Mouse (Mus musculus) cerebellum, postnatal 14 days (tissue): ENCODE data around the gene Nbl1.

Experiments
- DNase-seq, 2 experiments: peaks; one replicate each; pipeline ENCODE4 v3.0.0; 2021; ENCODE audit warnings: mixed read lengths in 2 of 2

The Nbl1 gene

GRCm38 (mm10) chr4:139092356-139093195 is at the start of gene Nbl1:
Nbl1 (minus strand) TSS chr4:139092993.
- DNase-seq = peak in 1 of 2 experiments; percentile 42

DNA sequence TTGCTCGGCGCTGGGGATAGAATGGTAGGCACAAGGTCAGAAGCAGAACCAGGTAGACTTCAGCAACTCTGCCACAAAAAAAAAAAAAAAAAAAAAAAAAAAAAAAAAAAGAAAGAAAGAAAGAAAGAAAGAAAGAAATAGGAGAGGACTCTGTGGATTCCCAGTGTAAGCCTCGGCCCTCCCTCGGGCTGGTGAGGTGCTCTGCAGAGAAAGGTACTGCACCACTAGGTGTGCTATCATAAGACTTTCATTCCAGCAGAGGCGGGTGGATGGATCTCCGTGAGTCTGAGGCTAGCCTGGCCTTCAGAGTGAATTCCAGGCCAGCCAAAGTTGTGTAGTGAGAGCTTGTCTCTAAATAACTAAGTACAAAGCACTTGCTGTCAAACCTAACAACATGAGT is 49.0 kb upstream of the Nbl1 start:
- no peak for DNase-seq

GRCm38 (mm10) chr4:139140267-139140666 is 47.5 kb upstream of the Nbl1 start:
- no peak for DNase-seq

- DNase-seq = no peak
Measured at GRCm38 (mm10) chr4:139136011-139136410, 43.2 kb upstream of the Nbl1 start.

DNA sequence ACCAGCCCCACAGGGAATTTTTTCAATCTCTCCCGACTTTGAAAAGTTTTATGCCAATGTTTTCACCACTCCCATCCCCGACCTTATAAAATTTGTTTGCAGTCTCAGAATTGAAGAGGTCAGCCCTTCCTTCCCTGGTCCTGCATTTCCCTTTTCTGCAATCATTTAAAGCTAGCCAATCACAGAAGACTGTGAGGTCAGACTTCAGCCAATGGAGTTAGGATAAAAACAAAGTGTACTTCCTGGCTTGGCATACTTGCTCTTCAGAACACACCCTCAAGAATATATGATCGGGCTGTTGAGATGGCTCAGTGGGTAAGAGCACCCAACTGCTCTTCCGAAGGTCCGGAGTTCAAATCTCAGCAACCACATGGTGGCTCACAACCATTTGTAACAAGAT is 40.3 kb upstream of the Nbl1 start:
- DNase-seq = no peak

GRCm38 (mm10) chr4:139131858-139132672 is 39.3 kb upstream of the Nbl1 start:
- DNase-seq = no peak

DNA sequence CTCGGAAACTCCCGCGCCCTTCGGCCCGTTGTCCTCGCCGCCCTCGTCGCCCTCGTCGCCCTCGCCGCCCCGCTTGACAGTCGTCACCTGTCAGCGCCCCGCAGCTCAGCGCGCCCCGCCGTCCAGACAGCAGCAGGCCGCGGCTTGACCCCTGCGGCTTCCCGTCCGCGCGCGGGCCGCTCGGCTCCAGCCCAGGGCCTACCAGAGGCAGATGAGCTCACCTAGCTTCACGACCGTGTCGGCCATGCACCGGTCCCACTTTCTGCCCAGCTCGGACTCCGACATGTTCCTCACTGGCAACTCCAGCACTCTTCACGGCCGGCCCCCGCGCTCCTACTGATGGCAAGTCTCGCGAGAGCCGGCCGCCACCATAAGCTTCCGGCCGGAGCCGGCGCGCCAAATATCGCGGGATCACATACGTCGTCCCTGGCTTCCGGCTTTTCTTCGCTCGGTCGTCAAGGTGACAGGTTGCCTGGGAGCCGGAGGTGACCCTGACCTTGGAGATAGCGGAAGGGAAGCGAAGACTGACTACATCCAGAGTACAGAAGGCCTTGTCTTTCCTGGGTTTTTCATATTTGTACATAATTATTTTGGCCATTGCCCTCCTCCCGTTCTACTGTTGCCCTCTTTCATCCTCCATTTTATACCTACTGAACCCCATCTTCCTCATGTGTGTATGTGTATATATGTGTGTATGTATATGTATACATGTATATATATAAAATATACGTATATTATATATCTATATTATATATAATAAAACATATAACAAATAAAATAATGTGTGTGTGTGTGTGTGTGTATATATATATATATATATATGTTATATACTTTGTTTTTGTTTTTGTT is 38.1 kb upstream of the Nbl1 start, which contains the start of gene Minos1:
Gene Minos1, minus strand, starts transcription at position 413 of the 849 bp plus-strand sequence.
- peak; percentile 98 for DNase-seq

DNA sequence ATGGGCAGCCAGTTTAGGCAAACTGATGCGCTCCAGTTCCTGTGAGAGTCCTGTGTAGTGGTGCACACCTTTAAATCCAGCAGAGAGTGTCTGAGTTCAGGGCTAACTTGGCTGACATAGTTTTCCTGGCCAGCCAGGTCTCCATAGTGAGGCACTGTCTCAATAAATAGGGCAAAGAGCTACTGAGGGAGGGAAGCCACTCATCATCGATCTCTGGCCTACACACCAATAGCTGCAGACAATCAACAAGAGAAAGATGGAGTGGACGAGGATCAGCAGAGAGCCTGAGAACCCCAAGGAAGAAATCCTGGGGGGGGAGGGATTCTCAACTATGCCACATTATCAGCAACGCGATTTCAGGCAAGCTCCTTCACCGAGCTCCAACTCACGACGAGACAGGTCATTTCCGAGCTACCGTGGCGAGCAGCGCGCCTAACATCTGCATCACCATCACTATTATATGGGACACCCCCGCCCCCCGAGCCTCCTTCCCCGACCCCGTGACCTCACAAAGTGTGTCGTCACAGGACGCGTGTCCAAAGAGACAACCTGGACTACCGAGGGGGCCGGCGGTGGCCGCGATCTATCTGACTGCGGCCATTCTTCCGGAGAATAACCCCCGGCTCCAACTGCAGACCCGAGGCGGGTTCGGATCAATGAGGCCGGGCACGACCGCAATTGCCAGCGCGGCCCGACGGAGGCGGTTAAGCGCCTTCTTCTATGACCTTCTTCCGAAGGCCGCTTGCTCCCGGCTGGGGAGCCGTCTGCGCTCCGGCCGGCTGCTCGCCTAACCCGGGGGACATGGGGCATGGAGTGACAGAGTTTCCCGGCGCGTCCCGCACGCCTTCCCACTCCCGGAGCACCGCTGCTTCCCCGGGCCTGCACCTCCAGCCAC is 37.3 kb upstream of the Nbl1 start:
- peak; percentile 50 to 68 for DNase-seq

DNA sequence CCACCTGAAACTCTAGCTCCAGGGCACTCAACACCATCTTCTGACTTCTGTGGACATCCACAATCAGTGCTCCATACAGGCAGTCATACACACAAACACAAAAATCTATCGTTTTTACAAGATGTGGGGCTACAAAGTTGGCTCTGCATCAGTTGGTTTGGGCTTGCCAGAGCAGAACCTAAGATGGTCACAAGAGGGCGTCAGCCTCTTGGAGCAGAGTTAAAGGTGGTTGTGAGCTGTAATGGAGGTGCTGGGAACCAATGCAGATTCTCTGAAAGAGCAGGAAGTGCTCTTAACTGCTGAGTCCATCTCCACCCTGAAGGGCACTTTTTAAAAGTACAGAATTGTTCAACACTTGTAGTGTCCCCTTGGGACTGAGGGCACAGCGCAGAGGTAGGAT is 33.7 kb upstream of the Nbl1 start:
- peak in 1 of 2 experiments; percentile 25 for DNase-seq

DNA sequence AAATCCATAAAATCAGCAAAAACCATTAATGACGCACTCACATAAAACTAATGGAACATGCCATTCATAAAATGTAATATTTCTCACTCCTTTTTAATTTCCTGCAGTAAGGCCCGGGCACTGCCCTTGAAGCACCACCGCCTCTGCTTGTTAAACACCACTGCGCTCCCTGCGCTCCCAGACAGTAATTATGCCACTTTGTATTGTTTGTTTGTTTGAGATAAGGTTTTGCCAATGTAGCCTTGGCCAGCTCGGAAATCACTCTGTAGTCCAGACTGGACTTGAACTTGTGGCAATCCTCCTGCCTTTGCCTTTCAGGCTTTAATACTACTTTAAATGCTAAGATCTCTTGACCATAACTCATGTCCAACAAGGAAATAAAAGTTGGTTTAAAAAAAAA is 32.1 kb upstream of the Nbl1 start:
- no peak for DNase-seq

- no peak for DNase-seq
Measured at GRCm38 (mm10) chr4:139122557-139122956, 29.8 kb upstream of the Nbl1 start.

DNA sequence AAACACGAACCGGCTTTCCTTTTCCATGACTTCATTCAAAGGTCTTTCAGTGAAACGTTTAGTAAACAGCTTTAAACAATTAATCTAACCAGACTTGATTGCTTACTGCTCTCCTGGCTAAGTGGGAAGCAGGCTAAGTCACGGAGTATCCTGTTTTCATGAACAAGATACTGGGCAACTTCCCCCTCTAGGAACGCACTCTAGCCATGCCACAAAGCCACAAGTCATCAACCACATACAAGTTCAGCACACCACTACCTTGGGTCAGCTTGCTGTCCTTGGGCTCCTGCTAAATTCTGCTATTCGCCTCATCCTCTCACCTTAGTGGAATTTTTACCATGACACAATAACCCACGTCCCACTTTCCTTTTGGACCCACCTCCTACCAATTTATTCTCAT is 28.2 kb upstream of the Nbl1 start:
- no peak for DNase-seq

GRCm38 (mm10) chr4:139120281-139120814 is 27.6 kb upstream of the Nbl1 start:
- DNase-seq = no peak

DNA sequence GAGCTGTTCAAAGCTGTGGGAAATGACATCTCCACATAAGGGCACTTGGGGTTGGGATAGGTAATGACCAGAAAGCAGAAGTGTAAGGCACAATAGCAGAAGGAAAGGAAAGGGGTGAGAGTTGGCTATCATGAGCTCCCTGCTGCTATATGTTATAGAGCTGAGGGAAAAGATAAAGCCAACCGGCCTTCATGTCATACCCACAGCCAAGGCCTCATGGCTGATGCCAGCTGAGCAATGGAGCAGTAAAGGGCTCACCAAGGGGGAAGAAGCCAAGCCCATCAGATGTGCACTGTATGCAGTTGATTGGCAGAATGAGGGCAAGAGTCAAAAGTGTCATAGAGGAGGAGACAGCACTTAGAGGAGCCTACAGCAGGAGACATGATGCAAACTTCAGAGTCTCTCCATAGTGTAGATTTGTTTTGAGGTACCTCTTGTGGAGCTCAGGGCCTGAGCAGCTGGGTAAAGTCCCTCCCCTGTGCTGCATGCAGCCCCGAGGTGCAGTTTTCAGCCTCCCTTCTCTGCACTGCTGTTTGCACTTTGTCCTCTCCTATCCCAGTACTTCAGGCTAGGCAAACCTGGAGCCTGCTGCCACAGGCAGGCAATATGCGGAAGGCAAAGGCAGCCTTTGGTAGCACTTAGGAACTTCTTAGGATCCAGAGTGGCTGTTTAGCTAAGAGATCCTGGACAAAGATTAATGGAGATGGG is 23.7 kb upstream of the Nbl1 start:
- peak; percentile 38 to 42 for DNase-seq

- DNase-seq = peak in 1 of 2 experiments; percentile 56
Measured at GRCm38 (mm10) chr4:139115721-139116120, 22.9 kb upstream of the Nbl1 start.

DNA sequence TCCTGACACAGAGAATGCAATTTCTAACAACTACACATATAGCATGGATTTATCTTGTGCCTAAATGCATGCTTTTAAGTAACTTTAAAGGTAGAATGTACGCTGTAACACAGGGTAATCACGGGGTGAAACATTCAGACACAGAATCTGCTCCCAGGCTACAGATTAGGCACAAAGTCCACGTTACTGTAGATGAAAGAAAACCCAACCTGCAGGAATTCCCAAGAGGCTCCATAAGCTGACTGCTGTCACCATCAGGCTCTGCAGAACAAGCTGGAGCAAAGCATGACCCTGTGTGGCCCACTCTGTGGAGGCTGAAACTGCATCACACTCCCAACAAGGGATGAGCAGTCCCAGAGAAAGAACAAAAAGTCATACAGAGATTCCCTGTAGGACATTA is 19.7 kb upstream of the Nbl1 start:
- no peak for DNase-seq

- no peak for DNase-seq
Measured at GRCm38 (mm10) chr4:139111421-139111820, 18.6 kb upstream of the Nbl1 start.

DNA sequence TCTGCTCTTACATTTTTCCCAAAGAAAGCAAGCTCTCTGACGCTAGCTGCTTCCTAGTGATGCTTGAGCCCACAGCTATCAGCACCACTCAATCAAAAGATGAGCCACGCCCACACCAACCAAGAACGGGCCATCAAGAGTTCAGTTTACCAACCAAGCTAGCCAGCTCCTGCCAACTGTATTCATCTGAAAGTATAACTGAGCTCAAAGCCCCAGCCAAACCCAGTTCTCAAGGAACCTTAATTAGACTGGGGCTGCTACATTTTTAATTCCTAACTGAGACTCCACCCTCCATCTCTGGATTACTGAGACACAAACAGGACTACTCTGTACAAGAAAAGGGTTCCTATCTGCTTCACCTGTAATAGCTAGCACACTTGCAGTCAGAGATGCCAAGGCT is 18.1 kb upstream of the Nbl1 start:
- DNase-seq = no peak

GRCm38 (mm10) chr4:139105453-139105852 is 12.7 kb upstream of the Nbl1 start:
- DNase-seq = no peak

DNA sequence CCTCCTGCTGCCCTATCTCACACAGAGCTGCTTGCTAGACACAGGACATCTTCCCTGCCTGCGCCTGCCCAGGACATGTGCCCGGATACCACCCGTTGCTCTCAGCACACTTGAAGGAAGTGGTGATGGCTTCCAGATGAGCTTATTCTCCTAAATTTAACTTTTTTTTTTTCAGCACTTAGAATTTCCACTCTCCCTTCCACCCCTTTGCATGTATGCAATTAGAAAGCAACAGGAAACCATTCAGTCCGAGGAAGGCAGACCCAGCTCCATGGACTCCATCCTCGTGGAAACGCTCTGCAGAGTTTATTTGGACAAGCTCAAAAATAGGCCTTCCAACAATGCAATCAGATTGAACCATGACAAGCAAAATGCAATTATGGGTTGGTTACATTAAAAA is 8.8 kb upstream of the Nbl1 start:
- no peak for DNase-seq

- DNase-seq = no peak
Measured at GRCm38 (mm10) chr4:139100326-139100725, 7.5 kb upstream of the Nbl1 start.
